Mouse (Mus musculus) lung, postnatal 0 days (tissue): ENCODE measurements around the gene Ints3.

Experiments
- CTCF ChIP-seq: IDR thresholded peaks from 2 replicates; pipeline ENCODE4 v1.5.1; 2016; ENCODE audit warnings: antibody characterized with exemption, mild to moderate bottlenecking
- EP300 ChIP-seq: IDR thresholded peaks from 2 replicates; pipeline ENCODE4 v1.6.1; 2016; ENCODE audit warnings: antibody characterized with exemption, mild to moderate bottlenecking, control low read depth

- TF ChIP-seq CTCF (no peak), EP300 (no peak)
Measured at GRCm38 (mm10) chr3:90404121-90404520, 29.3 kb downstream of the Ints3 start.
